Mouse (Mus musculus) gastrocnemius, adult 2 months (tissue): ENCODE measurements around the gene Pex26. TPM values are rescaled to one million over a fixed set of nuclear protein-coding genes. Genes with fewer than 3 reads are reported as not detected.

ENCODE experiments used
- DNase-seq: peaks from one replicate; pipeline ENCODE4 v3.0.0; 2022
- H3K27ac ChIP-seq: fragments of 200-600 bp; 2 replicates; pipeline ENCODE4 v1.8.1; 2022; ENCODE audit warnings: mild to moderate bottlenecking
- H3K4me3 ChIP-seq: fragments of 200-600 bp; 2 replicates; pipeline ENCODE4 v1.8.1; 2022; ENCODE audit warnings: mild to moderate bottlenecking, moderate library complexity
- CTCF ChIP-seq: fragments of 200-600 bp; IDR thresholded peaks from 2 replicates; pipeline ENCODE4 v1.8.1; 2022; ENCODE audit warnings: antibody characterized with exemption, mild to moderate bottlenecking, moderate library complexity
- intact Hi-C: fragments of 180-260 bp; cut with DNase I; formaldehyde crosslinking; loops from one replicate; pipeline ENCODE4 v1.15.1; 2025
- total RNA-seq, 2 experiments: library from RNA; stranded (reverse); gene quantifications; 2 replicates each; pipeline ENCODE4 v1.2.3; 2021

Gene Pex26
- total RNA-seq, 2 experiments from 2014 or later: 3.5 to 3.8 TPM

GRCm38 (mm10) chr6:121194956-121195731 lies 11.7 kb downstream of the Pex26 start:
- intact Hi-C loops: no loop called here
- no peak for DNase-seq
- Histone ChIP-seq H3K27ac (0 out of 2 replicates have a peak overlapping the region, but pooled peaks have one; percentile 17), H3K4me3 (no peak overlapping the region)
- TF ChIP-seq CTCF: no peak

- TF ChIP-seq CTCF: no peak
- H3K4me3 ChIP-seq: no peak overlapping the region
- H3K27ac ChIP-seq: no peak overlapping the region
- intact Hi-C loops: no loop called here
- DNase-seq: no peak
Measured at GRCm38 (mm10) chr6:121197807-121198365, 14.4 kb downstream of the Pex26 start.

GRCm38 (mm10) chr6:121200458-121200857 lies 17.0 kb downstream of the Pex26 start:
- no peak for DNase-seq
- Histone ChIP-seq H3K27ac (no peak overlapping the region), H3K4me3 (no peak overlapping the region)
- no peak for TF ChIP-seq CTCF
- intact Hi-C loops: no loop called here

GRCm38 (mm10) chr6:121202026-121202425 lies 18.6 kb downstream of the Pex26 start:
- DNase-seq: no peak
- TF ChIP-seq CTCF: no peak
- intact Hi-C loops: no loop called here

GRCm38 (mm10) chr6:121206481-121206880 lies 23.0 kb downstream of the Pex26 start:
- TF ChIP-seq CTCF: no peak
- DNase-seq: peak; percentile 55
- no peak overlapping the region for H3K4me3 ChIP-seq
- peak overlapping the region; percentile 71 for H3K27ac ChIP-seq
- intact Hi-C loops: no loop called here

More at GRCm38 (mm10) chr6:121202026-121202425, 18.6 kb downstream of the Pex26 start:
- H3K4me3 ChIP-seq: no peak overlapping the region
- H3K27ac ChIP-seq: no peak overlapping the region

GRCm38 (mm10) chr6:121209584-121209983 lies 26.1 kb downstream of the Pex26 start:
- TF ChIP-seq CTCF: no peak
- no peak overlapping the region for H3K4me3 ChIP-seq
- H3K27ac ChIP-seq: peak overlapping the region; percentile 97
- intact Hi-C loops: no loop called here
- DNase-seq: no peak

- Histone ChIP-seq H3K27ac (peak within 1 kb of the TSS; percentile 97), H3K4me3 (peak within 1 kb of the TSS; percentile 86)
- intact Hi-C loops: no loop called here
- no peak for TF ChIP-seq CTCF
- DNase-seq: peak; percentile 94
Measured at GRCm38 (mm10) chr6:121210149-121210925, 26.9 kb downstream of the Pex26 start, which contains the start of gene Tuba8. Gene Tuba8 (plus strand): TSS chr6:121210696.

- no peak for DNase-seq
- Histone ChIP-seq H3K4me3 (peak overlapping the region; percentile 86), H3K27ac (peak overlapping the region; percentile 97)
- no peak for TF ChIP-seq CTCF
- intact Hi-C loops: no loop called here
Measured at GRCm38 (mm10) chr6:121210926-121211289, 27.4 kb downstream of the Pex26 start.

GRCm38 (mm10) chr6:121211743-121212142 lies 28.3 kb downstream of the Pex26 start:
- TF ChIP-seq CTCF: no peak
- peak overlapping the region; percentile 86 for H3K4me3 ChIP-seq
- intact Hi-C loops: no loop called here
- peak; percentile 89 for DNase-seq
- H3K27ac ChIP-seq: peak overlapping the region; percentile 97

- Histone ChIP-seq H3K4me3 (peak overlapping the region; percentile 86), H3K27ac (peak overlapping the region; percentile 97)
- no peak for DNase-seq
- intact Hi-C loops: no loop called here
- TF ChIP-seq CTCF: no peak
Measured at GRCm38 (mm10) chr6:121212988-121213387, 29.5 kb downstream of the Pex26 start.

GRCm38 (mm10) chr6:121214221-121214620 lies 30.8 kb downstream of the Pex26 start:
- DNase-seq: no peak
- TF ChIP-seq CTCF: no peak
- Histone ChIP-seq H3K27ac (peak overlapping the region; percentile 97), H3K4me3 (peak overlapping the region; percentile 86)
- intact Hi-C loops: no loop called here

GRCm38 (mm10) chr6:121214667-121215330 lies 31.3 kb downstream of the Pex26 start:
- peak overlapping the region; percentile 97 for H3K27ac ChIP-seq
- intact Hi-C loops: no loop called here

More at GRCm38 (mm10) chr6:121214667-121215330, 31.3 kb downstream of the Pex26 start:
- H3K4me3 ChIP-seq: peak overlapping the region; percentile 86
- DNase-seq: no peak
- TF ChIP-seq CTCF: no peak
